Mouse (Mus musculus) lung, postnatal 0 days (tissue): Measurements from ENCODE around the gene Cep112. TPM values are rescaled to one million over a fixed set of nuclear protein-coding genes. Genes with fewer than 3 reads are reported as not detected.
A peak's percentile ranks its signal among the peaks of the same experiment; 100 is the strongest.

Experiments used
- ATAC-seq: fragments of 200-750 bp; cut with Nextera tagmentation; 2 replicates; pipeline ENCODE4 v1.8.0; 2017; ENCODE audit warnings: moderate library complexity
- DNase-seq: peaks from one replicate; pipeline ENCODE4 v3.0.0-alpha.2; 2016; ENCODE audit warnings: low spot score
- H3K27ac ChIP-seq: fragments of 300-500 bp; sonication (generic); 2 replicates; pipeline ENCODE4 v1.5.1; 2014; ENCODE audit warnings: antibody characterized with exemption, mild to moderate bottlenecking, low read length, mixed read lengths
- H3K27me3 ChIP-seq: fragments of 300-500 bp; sonication (generic); replicated peaks from 2 replicates; pipeline ENCODE4 v1.6.1; 2014; ENCODE audit warnings: low read length, mixed read lengths; ENCODE audit not compliant: insufficient read depth
- H3K36me3 ChIP-seq: fragments of 300-500 bp; sonication (generic); 2 replicates; pipeline ENCODE4 v1.6.1; 2014; ENCODE audit warnings: low read length, mixed read lengths; ENCODE audit not compliant: insufficient read depth
- H3K4me1 ChIP-seq: fragments of 300-500 bp; sonication (generic); 2 replicates; pipeline ENCODE4 v1.6.1; 2014; ENCODE audit warnings: antibody characterized with exemption, low read depth, low read length, mixed read lengths; ENCODE audit not compliant: insufficient read depth
- H3K4me2 ChIP-seq: fragments of 300-500 bp; sonication (generic); replicated peaks from 2 replicates; pipeline ENCODE4 v1.6.1; 2014; ENCODE audit warnings: low read depth, mild to moderate bottlenecking, low read length, moderate library complexity, mixed read lengths
- H3K4me3 ChIP-seq: fragments of 300-500 bp; sonication (generic); 2 replicates; pipeline ENCODE4 v1.5.1; 2014; ENCODE audit warnings: low read depth, low read length
- H3K9ac ChIP-seq: fragments of 300-500 bp; sonication (generic); replicated peaks from 2 replicates; pipeline ENCODE4 v1.6.1; 2014; ENCODE audit warnings: low read depth, mild to moderate bottlenecking
- H3K9me3 ChIP-seq: fragments of 300-500 bp; sonication (generic); 2 replicates; pipeline ENCODE4 v1.6.1; 2016; ENCODE audit warnings: low read length, mixed read lengths
- CTCF ChIP-seq: IDR thresholded peaks from 2 replicates; pipeline ENCODE4 v1.5.1; 2016; ENCODE audit warnings: antibody characterized with exemption, mild to moderate bottlenecking
- EP300 ChIP-seq: IDR thresholded peaks from 2 replicates; pipeline ENCODE4 v1.6.1; 2016; ENCODE audit warnings: antibody characterized with exemption, mild to moderate bottlenecking, control low read depth
- WGBS: fragments of 180-500 bp; shearing (Covaris S2); extraction: QIAGEN DNeasy Blood & Tissue Kit; methylation state at CpG from one replicate; pipeline ENCODE4 v1.1.7; 2014; 5-methylcytosine and 5-hydroxymethylcytosine counted together
- polyA plus RNA-seq: library from polyadenylated mRNA; unstranded; fragments of >200 nt; fragmentation: Nextera tagmentation; extraction: Ambion mirVana; gene quantifications from 2 replicates; pipeline ENCODE4 v1.2.1, GENCODE M21; 2015

Cep112 gene
- polyA plus RNA-seq, 1 experiment from 2014 or later, result 6.4 TPM

DNA sequence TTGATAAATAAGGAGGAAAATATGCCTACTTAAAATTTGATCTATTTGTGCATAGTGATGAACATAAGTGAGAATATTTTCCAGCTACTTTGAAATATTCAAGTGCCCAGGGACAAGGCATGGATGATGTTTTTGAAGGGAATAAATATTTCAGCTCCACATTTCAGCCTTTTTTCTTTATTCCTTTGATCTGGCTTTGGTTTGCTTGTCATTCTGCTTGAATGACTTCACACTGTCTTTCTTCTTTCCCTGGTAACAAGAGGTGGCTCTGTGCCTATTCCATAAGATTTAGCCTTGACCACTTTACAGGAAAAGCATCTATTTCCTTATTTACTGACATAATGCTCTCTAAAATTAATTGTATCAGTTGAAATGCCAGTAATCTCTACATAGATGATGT, 134.5 kb downstream of the Cep112 start:
- no peak overlapping the region for H3K4me2 ChIP-seq
- no peaks in the 10 kb centered on the region for H3K4me1 ChIP-seq
- no peaks in the 10 kb centered on the region for H3K9me3 ChIP-seq
- H3K27me3 ChIP-seq, result no peaks in the 10 kb centered on the region
- no peak overlapping the region for H3K27ac ChIP-seq
- H3K9ac ChIP-seq, result no peak overlapping the region
- H3K36me3 ChIP-seq, result no peaks in the 10 kb centered on the region
- no peak overlapping the region for H3K4me3 ChIP-seq
- DNase-seq (no peak), ATAC-seq (no peak)
- TF ChIP-seq EP300 (no peak), CTCF (no peak)

DNA sequence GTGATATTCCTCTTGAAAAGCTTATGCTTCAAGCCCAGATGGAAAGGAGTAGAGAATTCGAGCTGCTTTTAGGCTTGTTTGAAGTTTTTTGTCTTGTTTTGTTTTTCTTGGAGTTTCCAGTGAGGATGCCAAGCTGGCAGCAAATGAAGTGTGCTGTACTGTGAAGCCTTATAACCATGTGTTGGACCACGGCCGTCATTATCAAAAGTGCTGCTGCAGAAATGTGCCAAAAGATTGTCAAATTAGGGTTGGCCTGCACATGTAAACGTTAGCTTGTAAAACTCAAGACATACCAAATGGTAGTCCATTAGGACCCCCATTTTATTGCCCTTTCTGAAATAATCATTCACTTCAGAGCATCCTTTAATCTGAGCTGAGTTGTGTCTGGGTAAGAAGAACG, 137.1 kb downstream of the Cep112 start:
- 47% methylated on average over 5 of the region's 5 CpGs for WGBS
- DNase-seq (no peak), ATAC-seq (no peak)
- Histone ChIP-seq H3K4me2 (no peak overlapping the region), H3K4me3 (no peak overlapping the region), H3K27me3 (no peaks in the 10 kb centered on the region), H3K4me1 (no peaks in the 10 kb centered on the region), H3K9me3 (no peaks in the 10 kb centered on the region), H3K9ac (no peak overlapping the region), H3K27ac (no peak overlapping the region), H3K36me3 (no peaks in the 10 kb centered on the region)
- no peak for TF ChIP-seq EP300
- no peak for TF ChIP-seq CTCF

DNA sequence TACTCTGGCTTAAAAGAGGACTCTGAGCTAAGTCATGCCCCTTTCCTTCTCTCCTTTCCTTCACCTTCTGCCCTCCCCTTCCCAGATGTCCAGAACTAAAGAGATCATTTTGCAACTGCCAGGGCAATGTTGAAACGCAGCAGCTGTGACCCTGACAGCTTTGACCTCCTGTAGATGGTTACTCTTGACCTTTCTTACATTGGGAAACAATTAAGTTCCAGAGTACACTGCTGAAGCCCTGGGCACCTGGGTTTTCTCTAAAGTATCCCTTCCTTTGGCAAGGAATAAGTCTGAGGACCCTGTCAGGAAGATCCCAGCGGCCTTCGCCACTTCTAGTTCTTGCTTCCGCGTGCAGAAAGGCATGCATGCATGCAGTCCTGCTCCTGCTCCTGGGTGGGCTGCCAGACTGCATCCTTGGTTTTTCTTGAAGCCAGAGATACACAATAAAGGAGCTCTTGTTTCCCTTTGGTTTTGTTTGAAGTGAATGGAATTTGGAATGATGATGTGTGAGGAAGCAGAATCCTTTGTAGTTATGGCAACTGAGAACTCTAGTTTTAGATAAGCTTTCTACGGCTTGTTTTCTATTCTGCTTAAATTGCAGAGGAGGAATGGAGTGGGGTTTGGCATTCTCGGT, 161.7 kb downstream of the Cep112 start:
- Histone ChIP-seq H3K9me3 (no peaks in the 10 kb centered on the region), H3K36me3 (no peaks in the 10 kb centered on the region), H3K27ac (no peak overlapping the region), H3K4me2 (no peak overlapping the region), H3K4me1 (no peaks in the 10 kb centered on the region), H3K27me3 (no peaks in the 10 kb centered on the region), H3K4me3 (no peak overlapping the region), H3K9ac (no peak overlapping the region)
- WGBS, result 27% methylated on average over 7 of the region's 7 CpGs
- TF ChIP-seq EP300 (no peak), CTCF (no peak)
- ATAC-seq (peak; percentile 70), DNase-seq (peak; percentile 61)

DNA sequence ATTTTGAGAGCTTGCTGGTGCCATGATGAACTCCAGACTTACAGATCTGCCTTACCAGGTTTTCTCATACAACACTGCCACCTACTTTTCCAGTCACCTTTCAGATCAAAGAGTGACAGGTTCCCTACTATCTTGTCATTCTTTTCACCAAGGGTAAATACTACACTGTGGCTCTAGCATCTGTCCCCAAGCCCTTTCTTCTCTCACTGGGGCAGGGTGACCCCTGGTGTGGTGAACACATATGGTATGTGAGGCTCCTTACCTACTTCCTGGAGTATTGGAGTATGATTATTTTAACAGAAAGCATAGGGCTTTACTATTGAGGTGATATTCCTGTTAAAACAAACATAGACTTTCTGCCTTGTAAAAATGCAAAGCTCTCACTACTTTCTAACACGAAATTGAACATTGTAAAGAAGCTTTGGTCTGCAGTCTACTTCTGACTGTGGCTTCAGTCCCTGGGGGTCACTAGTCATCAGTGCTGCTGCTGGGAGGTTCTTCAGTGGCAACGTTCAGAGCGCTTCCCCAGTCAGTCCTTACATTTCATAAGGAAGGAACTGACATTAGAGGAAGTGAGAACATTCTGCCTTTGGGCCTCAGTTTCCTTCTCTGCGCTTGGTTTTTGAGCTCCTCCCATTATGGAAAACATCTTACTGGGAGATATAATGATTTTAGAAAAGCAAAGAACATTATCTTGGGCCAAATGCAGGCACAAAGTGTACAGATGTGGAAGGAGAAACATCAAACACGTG, 168.4 kb downstream of the Cep112 start:
- no peaks in the 10 kb centered on the region for H3K4me1 ChIP-seq
- H3K36me3 ChIP-seq, result no peaks in the 10 kb centered on the region
- WGBS, result 50% methylated on average over 5 of the region's 5 CpGs
- no peak for ATAC-seq
- no peaks in the 10 kb centered on the region for H3K27me3 ChIP-seq
- DNase-seq, result no peak
- H3K4me2 ChIP-seq, result no peak overlapping the region
- H3K4me3 ChIP-seq, result no peak overlapping the region
- H3K9ac ChIP-seq, result no peak overlapping the region
- H3K9me3 ChIP-seq, result no peaks in the 10 kb centered on the region
- TF ChIP-seq EP300 (no peak), CTCF (no peak)
- no peak overlapping the region for H3K27ac ChIP-seq

DNA sequence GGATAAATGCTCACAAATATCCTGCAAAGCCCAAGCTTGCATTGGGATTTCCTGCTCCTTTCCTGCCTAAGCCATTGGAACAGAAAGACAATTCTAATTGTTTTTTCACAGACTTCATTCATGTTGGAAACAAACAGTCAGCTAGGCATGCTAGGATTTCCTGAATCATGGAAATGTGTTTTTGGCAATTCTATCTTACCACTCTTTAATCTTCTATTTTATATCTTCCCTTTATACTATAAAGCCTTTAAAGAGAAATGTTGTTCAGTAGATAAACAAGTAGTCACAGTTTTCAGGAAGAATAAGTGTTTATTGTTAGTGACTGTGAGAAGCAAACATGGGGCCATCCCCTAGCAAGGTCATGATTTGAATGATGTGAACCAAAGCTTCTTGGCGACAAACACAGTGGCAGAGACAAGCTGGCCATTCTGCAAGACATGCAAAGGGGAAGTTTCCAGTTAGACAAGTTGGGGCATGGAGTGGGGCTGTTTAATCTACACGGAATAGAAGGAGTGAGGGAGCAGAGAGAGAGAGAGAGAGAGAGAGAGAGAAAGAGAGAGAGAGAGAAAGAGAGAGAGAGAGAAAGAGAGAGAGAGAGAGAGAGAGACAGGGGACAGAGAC, 169.1 kb downstream of the Cep112 start:
- ATAC-seq, result no peak
- Histone ChIP-seq H3K9ac (no peak overlapping the region), H3K27ac (no peak overlapping the region), H3K4me2 (no peak overlapping the region), H3K27me3 (no peaks in the 10 kb centered on the region), H3K4me1 (no peaks in the 10 kb centered on the region), H3K36me3 (no peaks in the 10 kb centered on the region), H3K4me3 (no peak overlapping the region), H3K9me3 (no peaks in the 10 kb centered on the region)
- TF ChIP-seq EP300, result no peak
- TF ChIP-seq CTCF, result no peak
- WGBS, result 34% methylated on average over 2 of the region's 2 CpGs
- DNase-seq, result no peak

DNA sequence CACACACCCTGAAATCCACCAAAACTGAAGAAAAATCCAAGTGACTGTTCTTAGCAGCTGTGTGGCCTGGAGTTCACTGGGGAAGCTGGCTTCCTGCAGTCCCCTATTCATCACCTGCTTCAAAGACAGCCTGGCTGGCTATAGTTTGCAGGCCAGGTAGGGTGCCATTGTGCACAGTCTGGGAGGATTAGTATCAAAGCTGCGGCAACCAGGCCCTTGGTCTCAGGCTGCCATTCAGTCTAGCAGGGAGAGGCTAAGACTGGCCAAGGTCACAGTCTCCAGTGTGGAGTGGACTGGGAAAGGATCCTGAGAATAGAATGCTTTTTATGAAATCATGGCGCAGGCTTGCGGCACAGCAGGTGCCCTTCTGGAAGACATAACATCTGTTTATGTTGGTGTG, 180.3 kb downstream of the Cep112 start:
- no peak for ATAC-seq
- Histone ChIP-seq H3K9ac (no peak overlapping the region), H3K27ac (no peak overlapping the region), H3K36me3 (no peaks in the 10 kb centered on the region), H3K4me3 (no peak overlapping the region), H3K4me2 (no peak overlapping the region), H3K4me1 (no peaks in the 10 kb centered on the region), H3K9me3 (no peaks in the 10 kb centered on the region), H3K27me3 (no peaks in the 10 kb centered on the region)
- TF ChIP-seq EP300 (no peak), CTCF (no peak)
- DNase-seq, result no peak
- 61% methylated on average over 3 of the region's 3 CpGs for WGBS
